Mouse (Mus musculus) stomach, embryonic 14.5 days (tissue): ENCODE measurements around the gene Dusp19. TPM values are rescaled to one million over a fixed set of nuclear protein-coding genes. Genes with fewer than 3 reads are reported as not detected.

Experiments used
- ATAC-seq: fragments of 200-750 bp; cut with Nextera tagmentation; 2 replicates; pipeline ENCODE4 v1.8.0; 2017; ENCODE audit warnings: low read depth, moderate TSS enrichment; ENCODE audit not compliant: insufficient number of reproducible peaks, insufficient read depth, low FRiP score
- H3K27ac ChIP-seq: fragments of 300-500 bp; sonication (generic); 2 replicates; pipeline ENCODE4 v1.5.1; 2014; ENCODE audit warnings: mild to moderate bottlenecking, low read length, moderate library complexity, mixed read lengths
- H3K27me3 ChIP-seq: fragments of 300-500 bp; sonication (generic); 2 replicates; pipeline ENCODE4 v1.6.1; 2014; ENCODE audit warnings: low read length, control low read depth, mixed read lengths; ENCODE audit not compliant: control insufficient read depth, insufficient read depth
- H3K36me3 ChIP-seq: fragments of 300-500 bp; sonication (generic); 2 replicates; pipeline ENCODE4 v1.6.1; 2014; ENCODE audit warnings: mild to moderate bottlenecking, control low read depth, low read length, moderate library complexity, mixed read lengths; ENCODE audit not compliant: control insufficient read depth, insufficient read depth
- H3K4me1 ChIP-seq: fragments of 300-500 bp; sonication (generic); 2 replicates; pipeline ENCODE4 v1.6.1; 2014; ENCODE audit warnings: low read length, control low read depth, mixed read lengths; ENCODE audit not compliant: control insufficient read depth, insufficient read depth
- H3K4me2 ChIP-seq: fragments of 300-500 bp; sonication (generic); replicated peaks from 2 replicates; pipeline ENCODE4 v1.6.1; 2014; ENCODE audit warnings: low read depth, low read length, control low read depth
- H3K4me3 ChIP-seq: fragments of 300-500 bp; sonication (generic); 2 replicates; pipeline ENCODE4 v1.5.1; 2014; ENCODE audit warnings: low read depth, low read length, control low read depth
- H3K9ac ChIP-seq: fragments of 300-500 bp; sonication (generic); replicated peaks from 2 replicates; pipeline ENCODE4 v1.6.1; 2014; ENCODE audit warnings: low read depth, mild to moderate bottlenecking, control low read depth, low read length, moderate library complexity, mixed read lengths
- H3K9me3 ChIP-seq: fragments of 300-500 bp; sonication (generic); 2 replicates; pipeline ENCODE4 v1.6.1; 2016; ENCODE audit warnings: low read depth, low read length, control low read depth; ENCODE audit not compliant: control insufficient read depth
- WGBS: fragments of 180-500 bp; shearing (Covaris S2); extraction: QIAGEN DNeasy Blood & Tissue Kit; methylation state at CpG from one replicate; pipeline ENCODE4 v1.1.7; 2014; 5-methylcytosine and 5-hydroxymethylcytosine counted together
- polyA plus RNA-seq: library from polyadenylated mRNA; unstranded; fragments of >200 nt; fragmentation: Nextera tagmentation; extraction: Ambion mirVana; gene quantifications from 2 replicates; pipeline ENCODE4 v1.2.1, GENCODE M21; 2014

Gene Dusp19
- polyA plus RNA-seq, 1 experiment from 2014 or later, result 19.1 TPM

- Histone ChIP-seq H3K4me2 (no peak overlapping the region), H3K27me3 (no peaks in the 10 kb centered on the region), H3K4me3 (no peak overlapping the region), H3K9me3 (no peaks in the 10 kb centered on the region), H3K4me1 (no peaks in the 10 kb centered on the region), H3K27ac (no peak overlapping the region), H3K9ac (no peak overlapping the region), H3K36me3 (no peaks in the 10 kb centered on the region)
- no peak for ATAC-seq
- WGBS, result 68% methylated on average over 4 of the region's 4 CpGs
These were observed 22.5 kb upstream of the Dusp19 start for GRCm38 (mm10) chr2:80594215-80594918.

DNA sequence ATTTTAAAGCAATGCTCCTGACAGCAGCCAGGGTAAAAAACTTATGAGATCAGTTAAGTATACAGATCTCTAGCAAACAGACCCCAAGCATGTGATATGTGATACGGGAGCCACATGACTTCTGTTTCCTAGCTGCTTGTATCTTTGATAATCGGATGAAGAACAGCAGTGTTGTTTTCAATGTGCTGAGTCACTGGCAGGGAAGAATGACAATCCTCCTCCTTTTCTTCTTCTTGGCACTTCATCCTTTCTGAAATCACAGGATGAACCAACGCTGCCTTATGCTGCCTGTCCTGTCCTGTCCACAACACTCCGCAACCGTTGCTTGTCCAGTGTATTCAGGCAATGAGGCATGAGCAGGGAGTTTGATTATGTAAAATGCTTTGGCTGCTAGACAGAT is 19.9 kb upstream of the Dusp19 start:
- no peak overlapping the region for H3K4me2 ChIP-seq
- no peaks in the 10 kb centered on the region for H3K36me3 ChIP-seq
- no peaks in the 10 kb centered on the region for H3K27me3 ChIP-seq
- no peak overlapping the region for H3K9ac ChIP-seq
- H3K4me3 ChIP-seq, result no peak overlapping the region
- 71% methylated on average over 5 of the region's 5 CpGs for WGBS
- H3K4me1 ChIP-seq, result no peaks in the 10 kb centered on the region
- no peak for ATAC-seq
- no peaks in the 10 kb centered on the region for H3K9me3 ChIP-seq
- no peak overlapping the region for H3K27ac ChIP-seq

DNA sequence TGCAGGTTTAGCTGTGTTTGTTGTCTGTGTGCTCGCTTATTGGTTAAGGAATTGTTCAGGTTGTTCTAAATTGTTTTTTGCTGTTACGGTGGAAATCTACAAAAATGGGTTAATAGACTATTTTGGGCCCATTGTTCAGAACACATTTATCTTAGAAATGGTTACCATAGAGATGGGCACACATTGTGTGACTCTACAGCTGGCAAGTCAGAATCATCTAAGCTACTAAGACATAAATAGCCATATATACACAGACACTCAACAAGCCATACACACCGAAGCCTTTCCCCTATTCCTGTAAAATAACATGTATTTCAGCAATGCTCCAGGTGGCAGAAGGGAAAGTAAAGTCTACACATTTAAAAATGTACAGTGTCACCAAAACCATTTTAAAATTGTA is 17.0 kb upstream of the Dusp19 start:
- no peak overlapping the region for H3K4me2 ChIP-seq
- WGBS, result 82% methylated on average over 3 of the region's 3 CpGs

DNA sequence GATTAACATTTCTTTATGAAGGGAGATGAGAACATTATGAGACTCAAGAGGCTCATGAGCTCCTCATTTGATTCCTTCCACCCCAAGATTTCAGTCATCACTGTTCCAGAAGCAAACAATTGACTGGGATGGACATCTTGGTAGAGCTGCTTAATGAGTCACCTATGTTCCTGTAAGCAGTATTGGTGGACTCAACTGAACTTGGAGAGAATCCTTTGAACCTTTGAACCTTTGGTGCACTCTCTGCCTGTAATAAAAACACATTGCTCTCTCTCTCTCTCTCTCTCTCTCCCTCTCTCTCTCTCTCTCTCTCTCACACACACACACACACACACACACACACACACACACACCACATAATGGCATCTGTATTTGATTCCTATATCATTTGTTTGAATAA is 16.2 kb upstream of the Dusp19 start:
- Histone ChIP-seq H3K4me1 (no peaks in the 10 kb centered on the region), H3K4me2 (no peak overlapping the region), H3K27me3 (no peaks in the 10 kb centered on the region), H3K4me3 (no peak overlapping the region), H3K27ac (no peak overlapping the region), H3K9ac (no peak overlapping the region), H3K9me3 (no peaks in the 10 kb centered on the region), H3K36me3 (no peaks in the 10 kb centered on the region)
- no peak for ATAC-seq

More for the DNA sequence above, 17.0 kb upstream of the Dusp19 start:
- Histone ChIP-seq H3K27me3 (no peaks in the 10 kb centered on the region), H3K9me3 (no peaks in the 10 kb centered on the region), H3K4me3 (no peak overlapping the region), H3K9ac (no peak overlapping the region), H3K27ac (no peak overlapping the region), H3K4me1 (no peaks in the 10 kb centered on the region), H3K36me3 (no peaks in the 10 kb centered on the region)
- no peak for ATAC-seq

DNA sequence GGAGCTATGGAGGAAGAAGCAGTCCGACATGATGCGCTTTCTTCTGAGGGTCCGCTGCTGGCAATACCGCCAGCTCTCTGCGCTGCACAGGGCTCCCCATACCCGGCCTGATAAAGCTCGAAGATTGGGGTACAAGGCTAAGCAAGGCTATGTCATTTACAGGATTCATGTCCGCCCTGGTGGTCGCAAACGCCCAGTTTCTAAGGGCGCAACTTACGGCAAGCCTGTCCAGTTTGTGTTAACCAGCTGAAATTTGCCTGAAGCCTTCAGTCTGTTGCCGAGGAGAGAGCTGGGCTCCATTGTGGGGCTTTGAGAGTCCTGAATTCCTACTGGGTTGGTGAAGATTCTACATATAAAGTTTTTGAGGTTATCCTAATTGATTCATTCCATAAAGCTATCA is 14.1 kb upstream of the Dusp19 start:
- Histone ChIP-seq H3K36me3 (no peaks in the 10 kb centered on the region), H3K4me1 (no peaks in the 10 kb centered on the region), H3K9me3 (no peaks in the 10 kb centered on the region), H3K4me3 (no peak overlapping the region), H3K9ac (no peak overlapping the region), H3K27me3 (no peaks in the 10 kb centered on the region), H3K4me2 (no peak overlapping the region), H3K27ac (no peak overlapping the region)
- no peak for ATAC-seq
- 92% methylated on average over 13 of the region's 13 CpGs for WGBS

- H3K36me3 ChIP-seq, result no peaks in the 10 kb centered on the region
- H3K4me1 ChIP-seq, result no peaks in the 10 kb centered on the region
- H3K9me3 ChIP-seq, result no peaks in the 10 kb centered on the region
- H3K27me3 ChIP-seq, result no peaks in the 10 kb centered on the region
- 93% methylated on average over 19 of the region's 19 CpGs for WGBS
- ATAC-seq, result no peak
- no peak overlapping the region for H3K9ac ChIP-seq
- H3K27ac ChIP-seq, result no peak overlapping the region
- H3K4me3 ChIP-seq, result no peak overlapping the region
- H3K4me2 ChIP-seq, result no peak overlapping the region
These were observed 12.9 kb upstream of the Dusp19 start for GRCm38 (mm10) chr2:80603771-80604426.

GRCm38 (mm10) chr2:80612286-80612685 is 4.6 kb upstream of the Dusp19 start:
- ATAC-seq, result no peak
- WGBS, result 29% methylated on average over 1 of the region's 1 CpGs
- no peaks in the 10 kb centered on the region for H3K27me3 ChIP-seq
- no peaks in the 10 kb centered on the region for H3K9me3 ChIP-seq
- H3K36me3 ChIP-seq, result no peaks in the 10 kb centered on the region
- H3K4me3 ChIP-seq, result no peak overlapping the region
- H3K4me2 ChIP-seq, result no peak overlapping the region
- H3K4me1 ChIP-seq, result no peaks in the 10 kb centered on the region
- H3K27ac ChIP-seq, result no peak overlapping the region
- no peak overlapping the region for H3K9ac ChIP-seq

DNA sequence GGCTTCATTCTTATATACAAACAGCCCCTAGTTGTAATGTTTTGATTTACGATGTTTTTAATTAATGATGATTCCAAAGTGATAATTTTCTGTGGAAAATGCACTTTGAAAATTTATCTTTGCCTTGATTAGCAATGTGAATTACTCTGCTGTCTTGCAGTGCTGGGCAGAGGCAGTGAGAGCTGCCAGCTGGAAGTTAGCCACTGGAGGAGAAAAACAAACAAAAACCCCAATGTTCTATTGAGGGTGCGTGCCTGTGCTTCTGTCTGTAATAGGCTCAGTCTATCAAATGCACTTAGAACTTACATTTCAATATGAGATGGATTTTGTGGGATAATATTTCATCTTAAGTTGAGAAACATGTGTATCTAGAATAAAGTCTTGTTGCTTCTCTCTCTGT is 4.0 kb upstream of the Dusp19 start:
- H3K36me3 ChIP-seq, result no peaks in the 10 kb centered on the region
- no peak for ATAC-seq

More for the DNA sequence above, 4.0 kb upstream of the Dusp19 start:
- no peaks in the 10 kb centered on the region for H3K27me3 ChIP-seq
- no peak overlapping the region for H3K9ac ChIP-seq
- 53% methylated on average over 2 of the region's 2 CpGs for WGBS
- no peak overlapping the region for H3K4me3 ChIP-seq
- H3K27ac ChIP-seq, result no peak overlapping the region
- H3K4me1 ChIP-seq, result peaks cover under 1% of the 10 kb centered on the region; the same call in 1 of the 2 replicates
- H3K4me2 ChIP-seq, result no peak overlapping the region
- no peaks in the 10 kb centered on the region for H3K9me3 ChIP-seq
